Mouse (Mus musculus) spleen, postnatal 0 days (tissue): Measurements from ENCODE around the gene Hist1h2bk. TPM values are rescaled to one million over a fixed set of nuclear protein-coding genes. Genes with fewer than 3 reads are reported as not detected.

Source experiments
- polyA plus RNA-seq: library from polyadenylated mRNA; unstranded; fragments of >200 nt; fragmentation: Nextera tagmentation; extraction: Ambion mirVana; gene quantifications from 2 replicates; pipeline ENCODE4 v1.2.1, GENCODE M21; 2015

Gene Hist1h2bk
- polyA plus RNA-seq: 3.8 and 5.7 TPM in 2 replicates

DNA sequence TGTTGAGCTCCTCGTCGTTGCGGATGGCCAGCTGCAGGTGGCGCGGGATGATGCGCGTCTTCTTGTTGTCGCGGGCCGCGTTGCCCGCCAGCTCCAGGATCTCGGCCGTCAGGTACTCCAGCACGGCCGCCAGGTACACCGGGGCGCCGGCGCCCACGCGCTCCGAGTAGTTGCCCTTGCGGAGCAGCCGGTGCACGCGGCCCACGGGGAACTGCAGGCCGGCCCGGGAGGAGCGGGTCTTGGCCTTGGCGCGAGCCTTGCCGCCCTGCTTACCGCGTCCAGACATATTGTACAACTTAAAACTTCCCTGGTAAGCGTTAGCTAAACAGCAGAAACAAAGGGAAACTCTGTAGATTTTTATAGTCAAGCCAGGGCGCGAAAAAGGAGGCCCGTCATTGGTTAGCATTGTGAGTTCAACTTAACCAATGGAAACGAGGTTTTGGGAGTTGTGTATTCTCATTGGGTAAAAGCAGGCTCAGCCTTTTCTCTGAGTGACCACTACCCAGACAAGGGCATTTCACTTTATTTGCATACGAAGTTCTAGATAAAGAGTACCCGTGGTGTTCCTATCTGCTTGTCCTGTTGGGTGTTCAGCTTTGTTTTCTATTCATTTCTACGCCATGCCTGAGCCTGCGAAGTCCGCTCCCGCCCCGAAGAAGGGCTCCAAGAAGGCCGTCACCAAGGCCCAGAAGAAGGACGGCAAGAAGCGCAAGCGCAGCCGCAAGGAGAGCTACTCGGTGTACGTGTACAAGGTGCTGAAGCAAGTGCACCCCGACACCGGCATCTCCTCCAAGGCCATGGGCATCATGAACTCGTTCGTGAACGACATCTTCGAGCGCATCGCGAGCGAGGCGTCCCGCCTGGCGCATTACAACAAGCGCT lies at the start of gene Hist1h2bk, which contains the start of gene Hist1h2ah:
Gene Hist1h2bk (plus strand): TSS at position 604 of the 882 bp plus-strand sequence.
Gene Hist1h2ah (minus strand): TSS at position 302 of the 882 bp plus-strand sequence.

DNA sequence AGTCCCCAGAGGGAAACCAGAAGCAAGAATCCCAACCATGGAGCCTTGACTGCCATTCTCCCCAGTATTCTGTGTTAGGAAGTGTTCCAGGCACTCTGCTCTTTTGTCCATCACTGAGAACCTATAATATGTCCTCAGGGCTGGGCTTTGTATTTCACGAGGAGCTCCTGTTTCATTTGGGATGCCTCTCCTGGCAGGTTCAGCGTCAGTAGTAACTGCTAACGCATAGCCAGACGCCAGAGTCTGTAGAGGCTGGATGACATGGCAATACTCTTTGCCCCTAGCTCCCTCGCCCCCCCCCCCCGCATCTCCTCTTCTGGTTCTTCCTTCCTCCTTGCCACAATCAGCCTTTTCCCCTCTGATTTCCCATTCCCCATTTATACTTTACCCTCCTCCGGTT lies 26.0 kb upstream of the Hist1h2bk start, which contains the start of gene Prss16:
Gene Prss16 (minus strand): TSS at position 101 of the 400 bp plus-strand sequence.

DNA sequence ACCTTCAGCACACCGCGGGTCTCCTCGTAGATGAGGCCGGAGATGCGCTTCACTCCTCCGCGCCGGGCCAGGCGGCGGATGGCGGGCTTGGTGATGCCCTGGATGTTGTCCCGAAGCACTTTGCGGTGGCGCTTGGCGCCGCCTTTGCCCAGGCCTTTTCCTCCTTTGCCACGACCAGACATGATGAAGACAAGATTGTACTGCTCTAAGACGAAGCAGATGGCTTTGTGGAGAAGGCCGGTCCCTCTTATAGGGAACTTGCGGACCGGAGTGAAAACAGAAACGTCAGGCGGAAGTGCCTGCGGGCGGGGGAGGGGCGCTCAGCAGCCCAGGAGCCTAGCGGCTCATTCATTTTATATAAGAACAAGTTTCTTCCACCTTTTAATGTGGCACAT lies 5.5 kb downstream of the Hist1h2bk start, which contains the start of gene Hist1h4i:
Gene Hist1h4i (minus strand): TSS at position 221 of the 395 bp plus-strand sequence.

DNA sequence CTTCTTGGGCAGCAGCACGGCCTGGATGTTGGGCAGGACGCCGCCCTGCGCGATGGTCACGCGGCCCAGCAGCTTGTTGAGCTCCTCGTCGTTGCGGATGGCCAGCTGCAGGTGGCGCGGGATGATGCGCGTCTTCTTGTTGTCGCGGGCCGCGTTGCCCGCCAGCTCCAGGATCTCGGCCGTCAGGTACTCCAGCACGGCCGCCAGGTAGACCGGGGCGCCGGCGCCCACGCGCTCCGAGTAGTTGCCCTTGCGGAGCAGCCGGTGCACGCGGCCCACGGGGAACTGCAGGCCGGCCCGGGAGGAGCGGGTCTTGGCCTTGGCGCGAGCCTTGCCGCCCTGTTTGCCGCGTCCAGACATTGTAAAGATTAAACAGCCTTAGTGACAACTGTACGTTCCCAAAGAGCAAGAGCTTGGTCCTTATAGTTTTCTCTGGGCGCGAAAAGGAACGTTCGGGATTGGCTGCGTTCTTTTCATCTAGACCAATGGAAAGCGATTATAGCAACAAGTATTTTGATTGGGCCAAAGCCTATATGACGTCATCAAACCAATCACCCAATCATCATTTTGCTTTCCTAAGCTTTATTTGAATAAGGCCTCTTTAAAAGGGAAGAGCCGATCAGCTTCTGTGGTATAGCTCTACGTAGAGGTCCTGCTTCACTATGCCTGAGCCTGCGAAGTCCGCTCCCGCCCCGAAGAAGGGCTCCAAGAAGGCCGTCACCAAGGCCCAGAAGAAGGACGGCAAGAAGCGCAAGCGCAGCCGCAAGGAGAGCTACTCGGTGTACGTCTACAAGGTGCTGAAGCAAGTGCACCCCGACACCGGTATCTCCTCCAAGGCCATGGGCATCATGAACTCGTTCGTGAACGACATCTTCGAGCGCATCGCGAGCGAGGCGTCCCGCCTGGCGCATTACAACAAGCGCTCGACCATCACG lies 7.2 kb downstream of the Hist1h2bk start, which contains the start of the genes Hist1h2ag and Hist1h2bj:
Gene Hist1h2ag (minus strand): TSS at position 377 of the 935 bp plus-strand sequence.
Gene Hist1h2bj (plus strand): TSS at position 647 of the 935 bp plus-strand sequence.

DNA sequence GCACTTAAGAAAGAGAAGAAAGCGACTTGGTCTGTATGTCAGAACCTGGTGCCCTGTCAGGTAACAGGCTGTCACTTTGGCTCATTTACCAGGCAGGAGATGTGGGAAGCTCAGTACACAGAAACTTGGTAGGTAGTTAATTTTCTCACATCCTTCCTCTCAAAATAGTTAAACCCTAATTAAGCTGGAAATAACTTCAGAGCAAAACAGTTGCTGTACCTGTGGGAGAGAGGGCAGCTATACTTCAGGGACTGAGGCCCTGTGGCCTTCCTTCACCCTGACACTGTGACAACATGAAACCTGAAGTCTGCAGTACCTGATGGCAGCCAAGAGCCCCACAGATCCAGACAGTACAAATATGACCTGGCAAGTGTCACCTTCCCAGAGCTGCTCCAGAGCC lies 48.5 kb downstream of the Hist1h2bk start, which contains the start of gene Vmn1r188:
Gene Vmn1r188 (plus strand): TSS at position 301 of the 400 bp plus-strand sequence.

Other genes with a start within 250 kb of the Hist1h2bk start
- gene Hist1h2an, start 248.7 kb upstream of the Hist1h2bk start, polyA plus RNA-seq: 27.1 and 37.7 TPM in 2 replicates
- 4.5 and 7.4 TPM in 2 replicates for gene Hist1h2bp, start 248.4 kb upstream of the Hist1h2bk start, polyA plus RNA-seq
- gene Hist1h2bq, start 225.7 kb upstream of the Hist1h2bk start, polyA plus RNA-seq: 43.0 and 51.7 TPM in 2 replicates
- gene Hist1h2ao, start 225.4 kb upstream of the Hist1h2bk start, polyA plus RNA-seq: not detected in 2 replicates
- not detected in 2 replicates for gene Hist1h4m, start 224.1 kb upstream of the Hist1h2bk start, polyA plus RNA-seq
- 24.4 and 26.3 TPM in 2 replicates for gene Hist1h4n, start 203.7 kb upstream of the Hist1h2bk start, polyA plus RNA-seq
- gene Hist1h2ap, start 202.4 kb upstream of the Hist1h2bk start, polyA plus RNA-seq: 7,403 and 9,418 TPM in 2 replicates
- 45.1 and 54.8 TPM in 2 replicates for gene Hist1h2br, start 202.1 kb upstream of the Hist1h2bk start, polyA plus RNA-seq
- gene Zfp184, start 90.8 kb upstream of the Hist1h2bk start, polyA plus RNA-seq: 1.5 and 1.9 TPM in 2 replicates
- not detected in 2 replicates for gene Pom121l2, start 54.7 kb upstream of the Hist1h2bk start, polyA plus RNA-seq
- 1.4 and 2.5 TPM in 2 replicates for gene Prss16, start 26.1 kb upstream of the Hist1h2bk start, polyA plus RNA-seq
- 25.1 and 47.6 TPM in 2 replicates for gene Hist1h2ah, start 302 bp upstream of the Hist1h2bk start, polyA plus RNA-seq
- gene Hist1h4i, start 5.5 kb downstream of the Hist1h2bk start, polyA plus RNA-seq: 37.1 and 47.6 TPM in 2 replicates
- gene Hist1h2ag, start 7.1 kb downstream of the Hist1h2bk start, polyA plus RNA-seq: 28.2 and 38.3 TPM in 2 replicates
- 13.1 and 14.6 TPM in 2 replicates for gene Hist1h2bj, start 7.3 kb downstream of the Hist1h2bk start, polyA plus RNA-seq
- not detected in 2 replicates for gene Vmn1r188, start 48.6 kb downstream of the Hist1h2bk start, polyA plus RNA-seq
- gene Vmn1r189, start 70.0 kb downstream of the Hist1h2bk start, polyA plus RNA-seq: not detected in 2 replicates
- gene Vmn1r191, start 148.1 kb downstream of the Hist1h2bk start, polyA plus RNA-seq: not detected in 2 replicates
- gene Vmn1r192, start 155.3 kb downstream of the Hist1h2bk start, polyA plus RNA-seq: not detected in 2 replicates
- gene Vmn1r193, start 187.3 kb downstream of the Hist1h2bk start, polyA plus RNA-seq: not detected in 2 replicates
- not detected in 2 replicates for gene Vmn1r194, start 208.3 kb downstream of the Hist1h2bk start, polyA plus RNA-seq
- not detected in 2 replicates for gene Vmn1r195, start 234.7 kb downstream of the Hist1h2bk start, polyA plus RNA-seq